Mouse (Mus musculus) cerebellum, adult 11-12 months (tissue): ENCODE data around the gene Adam26a.
"Not testable (repeated sequence)": the region's sequence is repeated elsewhere in the genome, so short reads cannot be mapped to it uniquely, and the experiment has no call there.

ENCODE experiments used
- DNase-seq: peaks from one replicate; pipeline ENCODE4 v3.0.0; 2022

The Adam26a gene

DNA sequence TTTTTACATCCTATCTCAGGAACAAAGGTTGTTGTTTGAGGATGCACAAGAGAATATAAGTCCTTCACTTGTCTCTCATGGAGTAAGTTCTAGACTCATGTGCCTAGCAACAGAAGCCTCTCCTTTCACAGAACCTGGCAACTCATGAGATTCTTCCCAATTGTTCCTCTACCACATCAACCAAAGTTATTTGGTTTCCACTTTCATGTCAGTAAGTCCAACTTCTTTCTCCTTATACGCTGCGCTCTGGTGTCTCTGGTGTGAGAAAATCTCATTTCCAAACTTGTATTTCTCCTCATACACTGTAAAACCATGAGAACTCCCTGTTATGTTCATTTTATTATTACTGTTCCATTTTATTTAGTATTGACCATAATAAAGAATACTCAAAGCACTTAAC is at the start of gene Adam26a:
Adam26a (minus strand) TSS at position 101 of the 400 bp plus-strand sequence.
- DNase-seq: not testable (repeated sequence)

DNA sequence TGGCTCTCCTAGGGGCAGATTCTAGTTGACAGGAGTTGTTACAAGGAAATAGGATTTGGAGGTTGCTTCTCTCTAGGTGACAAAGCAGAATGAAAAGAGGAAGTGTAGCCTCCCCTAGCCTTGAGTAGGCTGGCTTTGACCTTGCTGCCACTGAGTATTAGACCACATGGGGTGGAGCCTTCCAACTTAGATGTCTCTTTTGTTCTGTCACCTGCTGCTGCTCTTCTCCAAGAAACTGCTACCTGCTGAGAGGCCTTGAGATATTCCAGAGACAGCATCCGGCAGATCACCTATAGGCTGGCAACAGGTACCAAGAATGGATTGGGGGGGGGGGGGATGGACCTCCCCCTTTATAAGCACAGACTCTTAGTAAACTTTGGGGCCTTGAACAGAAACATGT is 39.5 kb upstream of the Adam26a start:
- no peak for DNase-seq

DNA sequence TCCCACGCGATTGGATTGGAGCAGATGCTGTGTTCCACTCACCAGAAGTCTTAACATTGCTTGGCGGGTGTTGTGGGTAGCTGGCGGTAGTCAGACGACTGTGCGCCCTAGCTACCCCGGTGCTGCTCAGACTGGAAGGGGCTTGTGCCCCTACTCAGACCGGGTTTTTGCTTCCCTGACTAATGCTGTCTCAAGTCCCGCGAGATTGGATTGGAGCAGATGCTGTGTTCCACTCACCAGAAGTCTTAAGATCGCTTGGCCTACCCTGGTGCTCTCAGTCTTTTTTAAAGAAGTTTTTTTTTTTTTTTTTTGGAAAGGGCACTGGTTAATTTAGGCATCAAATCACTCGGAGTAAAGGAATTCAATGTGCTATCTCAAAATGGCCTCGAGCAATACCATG is 27.1 kb upstream of the Adam26a start:
- not testable (repeated sequence) for DNase-seq

DNA sequence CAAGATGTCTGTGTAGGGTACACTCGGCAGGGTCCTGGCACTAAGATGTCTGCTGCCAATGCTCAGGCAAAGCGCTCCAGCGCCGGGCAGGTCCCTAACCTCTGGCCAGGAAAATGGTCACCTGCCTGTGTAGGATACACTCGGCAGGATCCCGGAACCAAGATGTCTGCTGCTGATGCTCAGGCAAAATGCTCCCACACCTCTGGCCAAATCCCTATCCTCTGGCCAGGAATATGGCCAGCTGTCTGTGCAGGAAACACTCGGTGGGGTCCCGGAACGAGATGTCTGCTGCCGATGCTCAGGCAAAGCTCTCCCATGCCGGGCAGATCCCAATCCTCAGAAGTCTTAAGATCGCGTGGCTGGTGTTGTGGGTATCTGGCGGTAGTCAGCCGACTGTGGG is 26.7 kb upstream of the Adam26a start:
- DNase-seq: not testable (repeated sequence)

DNA sequence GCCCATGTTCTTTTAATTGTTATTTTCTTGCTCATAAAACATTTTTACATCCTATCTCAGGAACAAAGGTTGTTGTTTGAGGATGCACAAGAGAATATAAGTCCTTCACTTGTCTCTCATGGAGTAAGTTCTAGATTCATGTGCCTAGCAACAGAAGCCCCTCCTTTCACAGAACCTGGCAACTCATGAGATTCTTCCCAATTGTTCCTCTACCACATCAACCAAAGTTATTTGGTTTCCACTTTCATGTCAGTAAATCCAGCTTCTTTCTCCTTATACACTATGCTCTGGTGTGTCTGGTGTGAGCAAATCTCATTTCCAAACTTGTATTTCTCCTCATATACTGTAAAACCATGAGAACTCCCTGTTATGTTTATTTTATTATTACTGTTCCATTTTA is 48.5 kb downstream of the Adam26a start, which contains the start of gene Adam26b:
Adam26b (minus strand) TSS at position 101 of the 400 bp plus-strand sequence.
- DNase-seq: not testable (repeated sequence)
